8 mouse cellular contexts compared by ENCODE assay signal in genomic region chr12:31074839-31075538, GRCm38 (mm10). TPM values are rescaled to one million over a fixed set of nuclear protein-coding genes. Genes with fewer than 3 reads are reported as not detected.
DNase-seq lines count a peak whose midpoint lies in the region; ATAC-seq and TF ChIP-seq lines count a peak whose summit lies in the region.

No protein-coding gene starts in this region.

- H3K4me1 ChIP-seq in forebrain, embryonic 12.5 days: peaks cover 16% of the 10 kb centered on the region
- H3K4me1 ChIP-seq in lung, adult 2 months (ENCODE audit: control insufficient read depth, insufficient read depth, low read length): no peaks in the 10 kb centered on the region
- H3K4me1 ChIP-seq in olfactory bulb, adult 2 months (ENCODE audit: control insufficient read depth, insufficient read depth, low read length): peaks cover 14% of the 10 kb centered on the region; the same call in 1 of the 2 replicates

- peak; percentile 49 for ATAC-seq in forebrain, embryonic 12.5 days (ENCODE audit: low FRiP score)

- no peaks in the 10 kb centered on the region for H3K9me3 ChIP-seq in forebrain, embryonic 12.5 days

- TF ChIP-seq CTCF in gastrocnemius, adult 2 months (IDR thresholded peaks at IDR 0.05): no peak
- TF ChIP-seq CTCF in lung, adult 2 months (IDR thresholded peaks at IDR 0.05; ENCODE audit: insufficient read depth, low read length): no peak
- TF ChIP-seq CTCF in olfactory bulb, adult 2 months (IDR thresholded peaks at IDR 0.05; ENCODE audit: insufficient read depth, low read depth, low read length): no peak

- no peak overlapping the region for H3K27ac ChIP-seq in gastrocnemius, adult 2 months
- H3K27ac ChIP-seq in forebrain, embryonic 12.5 days: no peak overlapping the region
- H3K27ac ChIP-seq in olfactory bulb, adult 2 months (ENCODE audit: insufficient read depth, low read depth, low read length): no peak overlapping the region

- peak overlapping the region; percentile 21; the same call in 1 of the 2 replicates for H3K9ac ChIP-seq in forebrain, embryonic 12.5 days

- WGBS in forebrain, embryonic 12.5 days: 3% methylated on average over 24 of the region's 24 CpGs
- 4% methylated on average over 24 of the region's 24 CpGs for WGBS in lung, adult 2 months
- whole genome bisulfite sequencing in olfactory bulb, adult 2 months: 5% methylated on average over 24 of the region's 24 CpGs

- peaks cover 47% of the 10 kb centered on the region for H3K27me3 ChIP-seq in forebrain, embryonic 12.5 days

- no peak for TF ChIP-seq POLR2A in lung, adult 2 months (IDR thresholded peaks at IDR 0.05; ENCODE audit: borderline replicate concordance, extremely low read depth, low read depth, low read length)
- TF ChIP-seq POLR2A in olfactory bulb, adult 2 months (IDR thresholded peaks at IDR 0.05; ENCODE audit: insufficient read depth, low read depth, low read length): no peak

- H3K4me2 ChIP-seq in forebrain, embryonic 12.5 days: peak overlapping the region; percentile 89

- intact Hi-C loops in gastrocnemius, adult 2 months (cut with DNase I): no loop called here

- H3K36me3 ChIP-seq in forebrain, embryonic 12.5 days (replicated peaks): no peaks in the 10 kb centered on the region

- no peak for DNase-seq in gastrocnemius, adult 2 months
- no peak for DNase-seq in gastrocnemius, adult 8-10 months (ENCODE audit: low spot score in 2 of 2)
- DNase-seq in NIH3T3 (ENCODE audit: low read depth): peak; percentile 46
- peak; percentile 80 for DNase-seq in kidney, adult 11 months
- DNase-seq in lung, adult 2 months: peak; percentile 41
- DNase-seq in layer of hippocampus, adult 8-10 months (ENCODE audit: low spot score in 2 of 2): no peak

- peak overlapping the region; percentile 48 for H3K4me3 ChIP-seq in gastrocnemius, adult 2 months
- peak overlapping the region; percentile 37 for H3K4me3 ChIP-seq in forebrain, embryonic 12.5 days (replicated peaks)
- H3K4me3 ChIP-seq in lung, adult 2 months (replicated peaks; ENCODE audit: extremely low read depth, low read depth, low read length): peak overlapping the region; percentile 56
- H3K4me3 ChIP-seq in olfactory bulb, adult 2 months (ENCODE audit: insufficient read depth, low read depth, low read length): peak overlapping the region; percentile 32

RNA-seq across cellular contexts. Expression of gene Fam110c, which starts 1.3 kb away (rescaled TPM):
- not detected for total RNA-seq in gastrocnemius, adult 2 months (2021)
- not detected for total RNA-seq in gastrocnemius, adult 8-10 months (2022)
- polyA plus RNA-seq in forebrain, embryonic 12.5 days (2016; fragmentation: Nextera tagmentation; extraction: Ambion mirVana): 0.08 and 0.18 TPM in 2 replicates
- 1.8 and 2.1 TPM in 2 replicates for polyA plus RNA-seq in lung, adult 2 months (2012; rRNA removed)
- polyA plus RNA-seq in olfactory bulb, adult 2 months (2012; ENCODE audit: insufficient read depth, insufficient read length, low replicate concordance, missing spikeins): not detected in 2 replicates
- under 1 TPM in 2 of 4 experiments, not detected in 2; 0.09 to 0.17 TPM for total RNA-seq in layer of hippocampus, adult 8-10 months (2022)

Comparison
In these comparisons a context has a peak if more than half of its experiments do, and no peak if none do; other contexts are left out.
1. DNase-seq: peak in NIH3T3 (single experiment), kidney, adult 11 months (single experiment) and lung, adult 2 months (single experiment); none in gastrocnemius, adult 2 months (single experiment), gastrocnemius, adult 8-10 months (0 of 2) and layer of hippocampus, adult 8-10 months (0 of 2).
2. Peak in every context shown above with its lines, with median percentiles within 50 percentile points of each other: H3K4me3 ChIP-seq.